Mouse (Mus musculus) liver, embryonic 11.5 days (tissue): Measurements from ENCODE around the gene Klf9. TPM values are rescaled to one million over a fixed set of nuclear protein-coding genes. Genes with fewer than 3 reads are reported as not detected.

Experiments
- ATAC-seq: fragments of 200-750 bp; cut with Nextera tagmentation; replicated peaks from 2 replicates; pipeline ENCODE4 v1.8.0; 2017; ENCODE audit warnings: moderate number of reproducible peaks, mild to moderate bottlenecking, moderate TSS enrichment, moderate library complexity; ENCODE audit not compliant: low FRiP score
- DNase-seq: peaks from one replicate; pipeline ENCODE4 v3.0.0-alpha.2; 2017; ENCODE audit warnings: low spot score
- H3K27ac ChIP-seq: fragments of 300-500 bp; sonication (generic); 2 replicates; pipeline ENCODE4 v1.5.1; 2014; ENCODE audit warnings: mild to moderate bottlenecking, low read depth, low read length, control low read depth
- H3K27me3 ChIP-seq: fragments of 300-500 bp; sonication (generic); replicated peaks from 2 replicates; pipeline ENCODE4 v1.6.1; 2014; ENCODE audit warnings: low read length, mixed read lengths; ENCODE audit not compliant: control insufficient read depth, insufficient read depth
- H3K36me3 ChIP-seq: fragments of 300-500 bp; sonication (generic); 2 replicates; pipeline ENCODE4 v1.6.1; 2014; ENCODE audit warnings: mild to moderate bottlenecking, low read length, moderate library complexity, mixed read lengths; ENCODE audit not compliant: control insufficient read depth, insufficient read depth
- H3K4me1 ChIP-seq: fragments of 300-500 bp; sonication (generic); replicated peaks from 2 replicates; pipeline ENCODE4 v1.6.1; 2014; ENCODE audit warnings: low read length, mixed read lengths; ENCODE audit not compliant: control insufficient read depth, insufficient read depth
- H3K4me2 ChIP-seq: fragments of 300-500 bp; sonication (generic); 2 replicates; pipeline ENCODE4 v1.6.1; 2014; ENCODE audit warnings: mild to moderate bottlenecking, control low read depth, moderate library complexity
- H3K4me3 ChIP-seq: fragments of 300-500 bp; sonication (generic); 2 replicates; pipeline ENCODE4 v1.5.1; 2014; ENCODE audit warnings: low read depth, low read length, control low read depth
- H3K9ac ChIP-seq: fragments of 300-500 bp; sonication (generic); 2 replicates; pipeline ENCODE4 v1.6.1; 2014; ENCODE audit warnings: low read depth, low read length, control low read depth
- H3K9me3 ChIP-seq: fragments of 300-500 bp; sonication (generic); 2 replicates; pipeline ENCODE4 v1.6.1; 2016; ENCODE audit warnings: low read length, inconsistent platforms, mixed read lengths; ENCODE audit not compliant: control insufficient read depth
- WGBS: fragments of 180-500 bp; shearing (Covaris S2); extraction: QIAGEN DNeasy Blood & Tissue Kit; methylation state at CpG from one replicate; pipeline ENCODE4 v1.1.7; 2014; 5-methylcytosine and 5-hydroxymethylcytosine counted together
- polyA plus RNA-seq: library from polyadenylated mRNA; unstranded; fragments of >200 nt; fragmentation: Nextera tagmentation; extraction: Ambion mirVana; gene quantifications from 2 replicates; pipeline ENCODE4 v1.2.1, GENCODE M21; 2014

The Klf9 gene
- polyA plus RNA-seq, 1 experiment from 2014 or later = 2.3 TPM

DNA sequence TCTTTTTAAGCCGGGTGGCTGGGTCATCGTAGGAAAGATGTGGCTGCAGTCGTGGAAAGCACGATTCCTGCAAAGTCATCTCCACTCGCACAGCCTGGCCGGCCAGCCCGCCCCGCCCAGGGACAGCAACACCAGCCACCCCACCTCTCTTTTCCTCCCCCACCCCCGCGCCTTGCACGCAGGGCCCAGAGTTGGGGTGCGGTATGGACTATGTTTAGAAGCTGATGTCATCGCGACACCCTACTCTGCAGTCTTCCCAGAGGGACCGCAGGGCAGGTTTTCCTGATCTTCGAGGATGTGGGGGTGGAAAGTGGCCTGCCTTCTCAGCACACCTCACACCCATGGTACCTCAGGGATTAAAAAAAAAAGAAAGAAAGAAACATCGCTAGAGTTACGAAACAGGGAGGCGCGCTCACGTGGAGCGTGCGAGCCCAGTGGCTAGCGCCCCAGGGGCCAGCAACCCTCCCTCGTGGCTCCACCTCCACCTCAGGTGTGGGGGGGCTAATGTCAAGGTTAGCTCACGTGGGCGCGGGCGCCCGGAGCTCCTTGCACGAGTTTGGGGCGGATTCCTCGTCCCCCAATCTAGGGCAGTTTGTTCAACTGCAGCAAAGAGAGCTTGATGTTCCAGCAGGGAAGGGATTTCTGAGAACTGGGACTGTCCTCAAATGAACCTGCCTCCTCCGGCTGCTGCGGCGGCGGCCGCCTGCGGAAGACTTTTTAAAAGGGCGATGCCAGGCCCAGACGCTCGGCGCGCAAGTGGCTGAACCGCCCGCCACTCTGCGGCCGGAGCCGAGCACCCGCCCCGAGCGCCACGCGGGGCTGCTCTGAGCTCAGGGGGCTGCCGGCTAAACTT, 5.5 kb upstream of the Klf9 start:
- Histone ChIP-seq H3K27me3 (peaks cover 44% of the 10 kb centered on the region), H3K36me3 (no peaks in the 10 kb centered on the region), H3K9me3 (no peaks in the 10 kb centered on the region), H3K27ac (no peak overlapping the region), H3K4me1 (peaks cover 19% of the 10 kb centered on the region), H3K4me3 (peak overlapping the region; percentile 49), H3K4me2 (peak overlapping the region; percentile 97), H3K9ac (peak overlapping the region; percentile 34; the same call in 1 of the 2 replicates)
- ATAC-seq = peak; percentile 47
- 0% methylated on average over 55 of the region's 55 CpGs for WGBS
- peak; percentile 74 for DNase-seq

GRCm38 (mm10) chr19:23136202-23136850, 4.7 kb upstream of the Klf9 start:
- Histone ChIP-seq H3K4me2 (peak overlapping the region; percentile 97), H3K36me3 (no peaks in the 10 kb centered on the region), H3K27ac (no peak overlapping the region), H3K9ac (0 out of 2 replicates have a peak overlapping the region, but pooled peaks have one; percentile 2), H3K27me3 (peaks cover 44% of the 10 kb centered on the region), H3K9me3 (no peaks in the 10 kb centered on the region), H3K4me3 (peak overlapping the region; percentile 49), H3K4me1 (peaks cover 19% of the 10 kb centered on the region)
- DNase-seq = no peak
- ATAC-seq = no peak
- 12% methylated on average over 27 of the region's 27 CpGs for WGBS

DNA sequence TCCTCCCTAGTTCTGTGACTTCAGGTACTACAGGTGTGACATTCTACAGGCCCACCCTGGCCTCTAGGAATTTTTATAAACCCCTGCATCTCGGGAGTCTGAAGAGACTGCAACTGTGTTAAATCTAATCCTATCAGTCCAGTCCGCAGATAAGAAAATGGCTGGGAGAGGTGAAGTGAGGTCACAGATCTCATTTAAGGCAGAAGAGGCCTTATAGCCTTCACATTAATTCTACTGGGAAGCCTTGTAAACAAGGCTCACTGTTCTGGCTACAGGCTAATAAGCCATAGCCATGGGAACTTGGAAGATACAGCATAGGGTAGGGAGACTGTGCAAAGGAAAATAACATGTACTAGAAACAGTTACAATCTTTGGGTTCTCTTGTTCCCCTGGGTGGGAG, 3.7 kb upstream of the Klf9 start:
- Histone ChIP-seq H3K27me3 (peaks cover 42% of the 10 kb centered on the region), H3K4me1 (peaks cover 23% of the 10 kb centered on the region), H3K4me2 (no peak overlapping the region), H3K4me3 (no peak overlapping the region), H3K27ac (no peak overlapping the region), H3K36me3 (no peaks in the 10 kb centered on the region), H3K9me3 (no peaks in the 10 kb centered on the region), H3K9ac (no peak overlapping the region)
- no peak for ATAC-seq
- whole genome bisulfite sequencing = 51% methylated on average over 2 of the region's 2 CpGs
- DNase-seq = no peak

DNA sequence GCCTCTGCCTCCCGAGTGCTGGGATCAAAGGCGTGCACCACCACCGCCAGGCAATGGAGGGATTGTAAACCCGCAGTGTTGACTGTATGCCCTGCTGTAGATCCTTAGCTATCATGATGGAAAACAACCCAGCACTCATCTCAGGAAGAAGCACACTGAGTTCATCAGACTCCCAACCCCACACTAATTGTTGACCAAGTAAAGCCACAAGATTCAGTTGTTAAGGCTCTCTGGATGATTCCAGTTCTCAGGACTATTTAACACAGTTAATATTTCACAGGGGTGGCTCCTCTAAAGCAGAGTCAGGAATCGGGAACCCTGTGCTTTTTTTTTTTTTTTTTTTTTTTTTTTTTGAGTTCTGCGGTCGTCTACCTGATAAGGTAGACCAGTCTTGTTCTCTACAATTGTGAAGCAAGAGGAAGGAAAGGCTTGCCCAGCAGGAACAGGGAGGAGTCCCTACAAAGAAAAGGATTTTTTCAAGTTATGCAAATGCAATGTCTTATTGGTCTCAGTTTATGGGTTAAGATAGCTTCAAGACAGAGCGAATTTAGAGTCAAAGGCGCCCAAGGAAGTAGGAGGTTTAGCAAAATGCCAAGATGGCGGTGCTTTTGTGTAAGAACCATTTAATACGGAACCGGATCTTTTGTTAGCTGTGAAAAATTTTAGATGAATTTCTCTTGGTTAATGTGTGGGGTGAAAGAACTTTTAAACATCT, 1.1 kb upstream of the Klf9 start:
- Histone ChIP-seq H3K36me3 (no peaks in the 10 kb centered on the region), H3K4me3 (peak overlapping the region; percentile 76), H3K4me2 (peak overlapping the region; percentile 100), H3K4me1 (peaks cover 22% of the 10 kb centered on the region), H3K27me3 (peaks cover 24% of the 10 kb centered on the region), H3K27ac (no peak overlapping the region), H3K9me3 (no peaks in the 10 kb centered on the region), H3K9ac (peak overlapping the region; percentile 51)
- ATAC-seq (no peak), DNase-seq (no peak)
- 51% methylated on average over 12 of the region's 12 CpGs for WGBS

- peak; percentile 58 for DNase-seq
- Histone ChIP-seq H3K27ac (peak overlapping the region; percentile 87), H3K4me3 (peak overlapping the region; percentile 76), H3K9ac (peak overlapping the region; percentile 80), H3K36me3 (no peaks in the 10 kb centered on the region), H3K4me2 (peak overlapping the region; percentile 100), H3K4me1 (peaks cover 12% of the 10 kb centered on the region), H3K9me3 (no peaks in the 10 kb centered on the region), H3K27me3 (peaks cover 9% of the 10 kb centered on the region)
- WGBS = under 1% methylated on average over 76 of the region's 94 CpGs
- peak; percentile 24 for ATAC-seq
Measured at GRCm38 (mm10) chr19:23141391-23142281, 610 bp downstream of the Klf9 start.

GRCm38 (mm10) chr19:23142427-23143073, 1.5 kb downstream of the Klf9 start:
- Histone ChIP-seq H3K4me1 (peaks cover 13% of the 10 kb centered on the region), H3K9me3 (no peaks in the 10 kb centered on the region), H3K4me2 (peak overlapping the region; percentile 100), H3K27ac (no peak overlapping the region), H3K9ac (peak overlapping the region; percentile 80), H3K4me3 (peak overlapping the region; percentile 76), H3K36me3 (no peaks in the 10 kb centered on the region), H3K27me3 (peaks cover 3% of the 10 kb centered on the region; the same call in 1 of the 2 replicates)
- DNase-seq (no peak), ATAC-seq (0 out of 2 replicates have a peak, but pooled peaks have one; percentile 6)
- 7% methylated on average over 27 of the region's 28 CpGs for WGBS

DNA sequence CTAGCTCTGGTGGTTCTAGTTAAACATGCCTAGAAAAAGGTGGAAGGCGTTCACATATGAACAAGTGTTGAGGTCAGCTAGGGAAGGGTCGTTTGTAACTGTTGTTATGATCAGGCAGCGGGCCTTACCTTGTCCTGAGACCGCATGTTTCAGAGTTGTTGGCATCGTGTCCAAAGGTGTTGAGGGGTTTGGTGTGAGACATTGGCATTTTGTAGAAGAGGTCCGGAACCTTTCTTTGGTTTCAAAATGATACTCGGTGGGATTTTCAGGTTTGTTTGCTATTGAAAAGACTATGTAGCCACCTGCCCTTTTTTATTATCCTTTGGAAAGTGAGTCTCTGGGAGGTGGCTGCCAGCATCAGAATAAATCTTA, 2.0 kb downstream of the Klf9 start:
- Histone ChIP-seq H3K4me3 (peak overlapping the region; percentile 76), H3K4me1 (peaks cover 16% of the 10 kb centered on the region), H3K4me2 (peak overlapping the region; percentile 100), H3K9me3 (no peaks in the 10 kb centered on the region), H3K9ac (peak overlapping the region; percentile 80; the same call in 1 of the 2 replicates), H3K36me3 (no peaks in the 10 kb centered on the region), H3K27me3 (peaks cover 3% of the 10 kb centered on the region; the same call in 1 of the 2 replicates), H3K27ac (no peak overlapping the region)
- 65% methylated on average over 7 of the region's 7 CpGs for WGBS
- no peak for DNase-seq
- ATAC-seq = no peak
